Mouse (Mus musculus) natural killer cell, adult 2 months (primary cell): ENCODE data around the gene Nmrk1.
"Not testable (repeated sequence)": the region's sequence is repeated elsewhere in the genome, so short reads cannot be mapped to it uniquely, and the experiment has no call there.

ENCODE experiments used
- DNase-seq, 2 experiments: peaks; one replicate each; pipeline ENCODE4 v3.0.0; 2022; ENCODE audit warnings: low spot score in 2 of 2

The Nmrk1 gene

GRCm38 (mm10) chr19:18631644-18632219 lies at the start of gene Nmrk1, which contains the start of gene Ostf1:
Gene Nmrk1, plus strand, starts transcription at chr19:18631950.
Gene Ostf1, minus strand, starts transcription at chr19:18631823.
- DNase-seq = peak; percentile 95 to 97

- no peak for DNase-seq
Measured at GRCm38 (mm10) chr19:18582226-18582625, 49.5 kb upstream of the Nmrk1 start.

- DNase-seq = no peak
Measured at GRCm38 (mm10) chr19:18582887-18583286, 48.9 kb upstream of the Nmrk1 start.

- no peak for DNase-seq
Measured at GRCm38 (mm10) chr19:18583706-18584105, 48.0 kb upstream of the Nmrk1 start.

GRCm38 (mm10) chr19:18584621-18585020 lies 47.1 kb upstream of the Nmrk1 start:
- DNase-seq = no peak

- DNase-seq = no peak
Measured at GRCm38 (mm10) chr19:18587118-18587517, 44.6 kb upstream of the Nmrk1 start.

GRCm38 (mm10) chr19:18588243-18588642 lies 43.5 kb upstream of the Nmrk1 start:
- DNase-seq = peak; percentile 15 to 23

- not testable (repeated sequence) for DNase-seq
Measured at GRCm38 (mm10) chr19:18588801-18589200, 42.9 kb upstream of the Nmrk1 start.

GRCm38 (mm10) chr19:18589276-18589675 lies 42.5 kb upstream of the Nmrk1 start:
- no peak for DNase-seq

GRCm38 (mm10) chr19:18590234-18590633 lies 41.5 kb upstream of the Nmrk1 start:
- no peak for DNase-seq

GRCm38 (mm10) chr19:18590942-18591354 lies 40.8 kb upstream of the Nmrk1 start:
- peak; percentile 59 to 77 for DNase-seq

GRCm38 (mm10) chr19:18592919-18593318 lies 38.8 kb upstream of the Nmrk1 start:
- no peak for DNase-seq

- no peak for DNase-seq
Measured at GRCm38 (mm10) chr19:18593722-18594121, 38.0 kb upstream of the Nmrk1 start.

GRCm38 (mm10) chr19:18596876-18597275 lies 34.9 kb upstream of the Nmrk1 start:
- no peak for DNase-seq

GRCm38 (mm10) chr19:18597772-18598171 lies 34.0 kb upstream of the Nmrk1 start:
- DNase-seq = no peak

GRCm38 (mm10) chr19:18598265-18598926 lies 33.4 kb upstream of the Nmrk1 start:
- DNase-seq = no peak

- DNase-seq = no peak
Measured at GRCm38 (mm10) chr19:18599051-18599450, 32.7 kb upstream of the Nmrk1 start.

- DNase-seq = no peak
Measured at GRCm38 (mm10) chr19:18599650-18600049, 32.1 kb upstream of the Nmrk1 start.

- DNase-seq = no peak
Measured at GRCm38 (mm10) chr19:18600611-18601010, 31.1 kb upstream of the Nmrk1 start.

GRCm38 (mm10) chr19:18603011-18603410 lies 28.7 kb upstream of the Nmrk1 start:
- DNase-seq = no peak

GRCm38 (mm10) chr19:18607907-18608306 lies 23.8 kb upstream of the Nmrk1 start:
- no peak for DNase-seq

- DNase-seq = no peak
Measured at GRCm38 (mm10) chr19:18608975-18609374, 22.8 kb upstream of the Nmrk1 start.

- no peak for DNase-seq
Measured at GRCm38 (mm10) chr19:18614337-18614736, 17.4 kb upstream of the Nmrk1 start.
